Mouse (Mus musculus): ENCODE measurements around the gene Phkg1. TPM values are rescaled to one million over a fixed set of nuclear protein-coding genes. Genes with fewer than 3 reads are reported as not detected.
"Not testable (repeated sequence)": the region's sequence is repeated elsewhere in the genome, so short reads cannot be mapped to it uniquely, and the experiment has no call there.

Gene Phkg1
- total RNA-seq, 2 experiments from 2014 or later, result 199 to 205 TPM

DNA sequence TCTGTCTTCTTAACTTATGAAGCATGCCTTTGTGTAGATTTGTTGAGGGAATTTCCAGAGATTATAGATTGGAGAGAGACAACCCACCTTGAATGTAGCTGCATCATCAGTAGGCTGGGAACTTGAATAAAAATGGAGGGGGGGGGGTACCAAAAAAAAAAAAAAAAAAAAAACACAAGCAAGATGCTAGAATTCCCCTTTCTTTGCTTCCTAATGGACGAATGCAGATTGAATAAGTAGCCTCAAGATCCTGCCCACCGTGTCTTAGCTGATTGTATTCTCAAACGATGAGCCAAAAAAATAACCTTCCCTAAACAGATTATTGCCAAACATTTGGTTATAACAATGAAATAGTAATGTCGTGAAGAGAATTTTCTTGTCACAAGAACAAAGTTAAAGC, 9.4 kb upstream of the Phkg1 start:
- no peak for DNase-seq

DNA sequence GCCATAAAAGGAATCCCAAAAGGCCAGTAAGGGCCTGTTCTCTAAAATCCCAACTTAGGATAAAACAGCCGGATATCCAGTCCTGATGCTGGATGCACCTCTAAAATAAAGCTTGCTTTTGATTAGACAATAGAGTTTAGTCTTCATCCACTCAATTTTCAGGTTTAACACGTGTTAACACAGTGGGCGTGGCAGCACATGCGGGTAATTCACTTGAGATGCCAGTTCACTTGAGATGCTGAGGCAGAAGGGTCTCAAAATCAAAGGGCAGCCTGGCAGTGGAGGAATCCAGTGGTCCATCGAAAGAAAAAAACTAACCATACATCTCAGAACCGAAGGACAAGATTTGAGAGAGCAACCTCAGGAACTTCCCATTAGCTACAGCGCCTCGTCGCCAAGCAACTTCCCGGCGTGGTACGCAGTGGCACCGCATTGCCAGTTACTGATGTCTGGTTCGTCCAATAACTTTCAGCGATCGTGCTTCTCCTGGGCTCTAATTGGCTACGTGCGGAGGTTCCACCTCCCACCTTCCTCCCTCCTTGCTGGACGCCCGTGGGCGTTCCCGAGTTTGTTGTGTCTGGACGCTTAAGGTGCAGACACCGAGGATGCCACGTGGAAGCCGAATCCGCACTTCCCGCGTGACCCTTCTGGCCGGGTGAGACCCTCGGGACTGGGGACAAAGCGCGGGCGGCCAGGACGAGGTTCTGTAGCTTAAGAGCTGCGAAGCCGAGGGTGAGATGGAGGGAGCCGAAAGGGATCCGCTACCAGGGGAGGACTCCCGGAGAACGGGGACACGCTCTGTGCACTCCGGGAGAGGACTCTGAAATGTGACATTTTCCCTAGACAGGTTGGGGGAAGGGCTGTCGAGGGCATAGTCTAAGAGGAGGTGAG, 2.9 kb downstream of the Phkg1 start, which contains the start of gene Zbed5:
Gene Zbed5 (plus strand): TSS at position 526 of the 891 bp plus-strand sequence.
- DNase-seq, result peak; percentile 71

DNA sequence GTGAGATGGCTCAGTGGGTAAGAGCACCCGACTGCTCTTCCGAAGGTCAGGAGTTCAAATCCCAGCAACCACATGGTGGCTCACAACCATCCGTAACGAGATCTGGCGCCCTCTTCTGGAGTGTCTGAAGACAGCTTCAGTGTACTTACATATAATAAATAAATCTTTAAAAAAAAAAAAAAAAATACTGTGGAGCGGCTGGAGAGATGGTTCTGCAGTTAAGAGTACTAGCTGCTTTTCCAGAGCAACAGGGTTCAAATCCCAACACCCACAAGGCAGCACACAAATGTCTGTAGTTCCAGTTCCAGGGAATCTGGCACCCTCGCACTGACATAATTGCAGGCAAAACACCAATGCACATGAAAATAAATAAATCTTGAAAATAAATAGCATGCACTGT, 8.0 kb downstream of the Phkg1 start:
- DNase-seq, result not testable (repeated sequence)

DNA sequence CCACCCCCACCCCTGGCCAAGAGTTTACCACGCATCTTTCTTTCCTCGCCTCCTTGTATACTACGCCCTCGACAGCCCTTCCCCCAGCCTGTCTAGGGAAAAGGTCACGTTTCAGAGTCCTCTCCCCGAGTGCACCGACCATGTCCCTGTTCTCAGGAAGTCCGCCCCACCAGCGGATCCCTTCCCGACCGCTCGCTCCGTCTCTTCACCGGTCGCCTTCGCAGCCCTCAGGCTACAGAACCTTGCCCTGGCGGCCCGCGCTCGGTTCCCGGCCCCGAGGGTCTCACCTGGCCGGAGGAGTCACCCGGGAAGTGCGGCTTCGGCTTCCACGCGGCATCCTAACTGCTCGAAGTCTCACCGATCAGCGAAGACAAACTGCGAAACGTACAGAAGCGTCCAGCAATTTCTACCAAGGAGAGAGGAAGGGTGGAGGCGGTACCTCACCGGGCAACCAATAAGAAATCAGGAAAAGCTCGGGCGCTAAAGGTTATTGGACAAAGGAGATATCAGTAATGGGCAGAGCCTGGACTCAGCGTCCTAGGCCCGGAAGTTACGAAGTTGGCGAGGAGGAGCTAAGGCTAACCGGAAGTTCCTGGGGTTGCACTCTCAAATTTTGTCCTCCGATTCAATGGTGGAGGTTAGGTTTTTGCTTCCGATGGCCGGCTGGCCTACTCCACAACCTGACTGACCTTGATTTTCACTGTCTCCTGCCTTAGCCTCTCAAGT, 11.3 kb downstream of the Phkg1 start, which contains the start of gene Chchd2:
Gene Chchd2 (minus strand): TSS at position 560 of the 726 bp plus-strand sequence.
- DNase-seq, result peak; percentile 80

DNA sequence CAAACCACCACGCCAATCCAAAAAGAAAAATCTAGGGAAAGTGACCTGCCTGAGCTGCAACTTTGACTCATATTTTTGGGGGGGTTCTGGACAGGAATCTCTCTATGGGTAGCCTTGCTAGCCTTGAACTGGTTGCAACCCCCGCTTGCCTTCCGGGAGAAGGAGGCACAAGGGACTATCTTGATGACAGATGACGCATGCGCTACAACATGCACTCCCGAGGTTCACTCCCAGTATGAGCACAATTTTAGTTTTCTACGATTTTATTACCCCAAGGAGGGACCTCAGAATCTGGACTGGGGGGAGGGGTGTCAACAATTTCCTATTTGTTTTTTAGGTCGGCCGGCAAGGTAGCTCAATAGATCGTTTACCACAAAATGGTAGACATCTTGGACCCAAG, 12.1 kb downstream of the Phkg1 start:
- no peak for DNase-seq

DNA sequence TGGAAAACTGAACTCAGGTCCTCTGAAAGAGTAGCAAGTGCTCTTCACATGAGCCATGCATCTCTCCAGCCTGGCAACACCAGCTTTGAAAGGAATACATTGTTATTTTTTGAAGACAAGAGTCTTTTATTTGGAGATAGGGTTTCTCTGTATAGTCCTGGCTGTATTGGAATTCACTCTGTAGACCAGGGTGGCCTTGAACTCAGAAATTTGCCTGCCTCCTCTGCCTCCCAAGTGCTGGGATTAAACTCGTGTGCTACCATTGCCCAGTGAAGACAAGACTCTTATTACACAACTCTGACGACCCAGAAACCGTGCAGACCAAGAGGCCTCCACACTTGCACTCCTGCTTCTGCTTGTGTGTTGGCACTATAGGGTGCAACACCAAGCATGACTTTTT, 18.5 kb downstream of the Phkg1 start:
- no peak for DNase-seq

DNA sequence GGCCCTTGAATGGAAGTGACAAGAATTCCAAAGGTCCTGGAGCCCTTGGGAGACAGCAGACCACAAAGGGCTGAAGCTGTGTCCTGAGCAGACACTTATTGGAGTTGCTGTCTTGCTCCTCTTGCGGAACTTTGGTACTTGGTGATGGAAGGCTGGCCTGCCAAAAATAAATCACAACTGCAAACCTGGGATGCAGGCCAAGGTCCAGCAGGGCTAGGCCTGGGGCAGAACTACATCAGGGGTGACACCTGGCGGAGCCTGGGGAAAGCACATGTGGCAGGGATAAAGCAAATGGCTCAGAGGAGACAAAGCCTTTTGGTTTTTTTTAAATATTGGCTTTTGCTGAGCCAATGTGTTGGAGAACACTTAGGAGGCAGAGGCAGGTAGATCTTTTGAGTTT, 19.4 kb downstream of the Phkg1 start:
- DNase-seq, result peak; percentile 81

DNA sequence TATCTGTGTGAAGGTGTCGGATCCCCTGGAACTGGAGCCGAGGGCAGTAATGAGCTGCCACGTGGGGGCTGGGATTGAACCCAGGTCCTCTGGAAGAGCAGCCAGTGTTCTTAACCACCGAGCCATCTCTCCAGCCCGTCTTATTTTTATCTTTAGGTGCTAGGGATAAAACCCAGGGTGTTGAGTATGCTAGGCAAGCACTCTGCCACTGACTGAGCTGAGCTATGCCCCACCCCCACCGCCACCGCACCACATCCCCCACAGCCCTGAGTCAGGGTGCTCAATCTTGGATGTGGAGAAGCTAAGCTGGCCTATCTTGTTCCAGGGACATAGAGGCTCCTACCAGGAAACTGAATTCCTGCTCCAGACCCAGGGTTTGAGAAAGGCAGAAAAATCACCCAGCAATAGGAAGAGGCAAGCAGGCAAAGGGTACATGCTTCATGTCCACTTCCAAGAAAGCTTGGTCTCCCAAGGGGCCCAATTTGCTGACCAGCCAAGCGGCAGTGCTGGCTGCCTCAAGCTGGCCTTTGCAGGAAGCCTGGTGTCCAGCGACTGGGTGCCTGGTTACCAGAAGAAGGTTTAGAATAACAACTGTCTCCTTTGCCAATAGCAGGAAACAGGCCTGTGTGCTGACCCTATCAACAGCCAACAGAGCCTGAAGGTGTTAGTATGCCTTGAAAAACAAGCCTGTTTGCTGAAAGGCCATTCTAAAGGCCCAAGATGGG, 20.5 kb downstream of the Phkg1 start:
- peak; percentile 25 for DNase-seq

DNA sequence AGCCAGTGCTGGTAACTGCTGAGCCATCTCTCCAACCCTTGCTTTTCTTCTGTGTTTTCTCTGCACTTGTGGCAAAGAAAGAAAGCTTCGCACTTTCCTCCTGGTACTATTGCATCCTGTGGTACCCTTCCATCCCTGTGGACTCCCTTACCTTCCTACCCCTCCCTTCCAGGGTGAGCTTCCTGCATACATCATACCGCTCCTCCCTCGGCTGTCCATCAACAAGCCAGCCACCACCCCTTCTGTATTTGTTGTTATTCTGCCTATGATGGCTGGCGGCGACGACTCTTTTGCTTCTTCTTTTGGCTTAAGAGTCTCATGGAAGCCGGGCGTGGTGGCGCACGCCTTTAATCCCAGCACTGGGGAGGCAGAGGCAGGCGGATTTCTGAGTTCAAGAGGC, 23.3 kb downstream of the Phkg1 start:
- DNase-seq, result no peak

DNA sequence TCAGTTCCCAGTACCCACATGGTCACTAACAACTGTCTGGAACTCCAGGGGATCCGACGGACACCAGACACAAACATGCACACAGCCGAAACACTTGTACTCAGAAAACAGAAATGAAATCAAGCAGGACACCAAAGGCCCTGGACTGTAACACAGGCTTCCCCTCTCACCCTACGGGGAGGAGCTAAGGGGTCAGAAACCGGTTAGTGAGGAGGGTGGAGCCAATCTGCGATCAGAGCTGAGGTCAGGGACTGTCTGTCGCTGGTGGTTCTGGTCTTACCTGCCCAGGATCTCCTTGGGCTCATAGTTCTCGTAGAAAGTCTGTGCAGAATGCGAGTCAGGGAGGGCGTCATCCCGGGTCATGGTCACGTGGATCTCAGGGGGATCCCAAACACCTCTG, 24.4 kb downstream of the Phkg1 start:
- DNase-seq, result no peak

DNA sequence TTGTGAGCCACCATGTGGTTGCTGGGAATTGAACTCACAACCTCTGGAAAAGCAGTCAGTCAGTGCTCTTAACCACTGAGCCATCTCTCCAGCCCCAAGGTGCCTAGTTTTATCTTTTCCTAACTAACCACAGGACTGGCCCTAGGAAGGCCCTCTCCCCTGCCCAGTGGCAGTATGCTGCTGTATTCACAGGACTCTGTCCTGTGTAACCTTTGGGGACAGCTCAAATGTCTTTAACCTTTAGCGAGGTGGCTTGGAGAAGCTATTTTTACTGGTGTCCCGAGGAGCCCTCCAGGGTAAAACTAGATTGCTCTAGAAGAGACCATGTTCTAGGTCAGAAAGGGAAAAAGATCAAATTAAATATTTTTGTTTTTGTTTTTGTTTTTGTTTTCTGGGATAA, 27.1 kb downstream of the Phkg1 start:
- DNase-seq, result no peak

DNA sequence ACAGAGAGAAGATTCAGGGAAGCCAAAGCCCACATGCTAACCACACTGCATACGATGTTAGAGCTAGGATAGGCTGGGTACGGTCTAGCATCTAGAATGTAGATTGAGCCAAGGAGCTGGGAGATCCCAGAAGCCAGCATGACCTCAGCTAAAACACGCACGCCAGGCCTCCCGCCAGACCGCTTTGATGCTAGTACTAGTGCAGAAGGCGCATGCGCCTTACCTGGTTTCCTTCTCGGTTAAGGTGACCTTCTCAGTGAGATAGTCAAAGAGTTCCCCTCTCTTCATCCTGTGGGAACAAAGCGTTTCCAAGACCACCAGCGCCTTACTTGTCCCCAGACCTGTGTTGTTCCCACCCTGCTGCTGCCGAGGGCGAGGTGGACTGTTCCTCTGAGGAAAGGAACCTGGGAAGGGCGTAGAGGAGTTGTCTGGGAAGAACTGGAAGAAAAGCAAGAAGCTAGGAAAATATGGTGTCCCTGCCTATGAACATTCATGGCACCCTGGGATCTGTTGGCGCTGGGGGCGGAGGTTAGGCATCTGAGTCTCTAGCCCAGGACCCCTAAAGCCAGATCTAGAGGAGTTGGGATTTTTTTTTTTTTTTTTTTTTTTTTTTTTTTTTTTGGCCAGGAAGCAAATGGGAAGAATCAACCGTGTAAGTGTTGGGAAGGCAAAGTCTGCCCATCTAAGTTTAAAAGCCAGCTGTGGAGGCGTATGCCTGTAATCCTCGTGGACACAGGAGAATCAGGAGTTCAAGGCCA, 28.9 kb downstream of the Phkg1 start:
- no peak for DNase-seq

DNA sequence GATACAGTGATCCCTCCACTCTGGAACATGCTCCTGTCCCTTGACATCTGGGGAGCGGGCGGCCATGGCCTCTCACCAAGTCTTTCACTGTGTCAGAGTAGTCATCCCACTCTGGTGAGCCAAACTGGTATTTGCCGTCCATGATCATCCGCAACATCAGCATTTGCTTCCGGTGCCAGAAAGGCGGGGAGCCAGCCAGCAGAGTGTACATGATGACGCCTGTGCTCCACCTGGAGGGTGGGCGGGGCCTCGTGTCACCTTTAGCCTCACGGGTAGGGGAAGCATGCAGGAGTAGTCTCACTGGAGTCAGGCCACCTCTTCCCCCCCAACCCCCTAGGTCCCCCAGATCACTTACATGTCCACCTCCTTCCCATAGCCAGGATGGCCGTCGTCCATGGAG, 32.5 kb downstream of the Phkg1 start:
- no peak for DNase-seq

DNA sequence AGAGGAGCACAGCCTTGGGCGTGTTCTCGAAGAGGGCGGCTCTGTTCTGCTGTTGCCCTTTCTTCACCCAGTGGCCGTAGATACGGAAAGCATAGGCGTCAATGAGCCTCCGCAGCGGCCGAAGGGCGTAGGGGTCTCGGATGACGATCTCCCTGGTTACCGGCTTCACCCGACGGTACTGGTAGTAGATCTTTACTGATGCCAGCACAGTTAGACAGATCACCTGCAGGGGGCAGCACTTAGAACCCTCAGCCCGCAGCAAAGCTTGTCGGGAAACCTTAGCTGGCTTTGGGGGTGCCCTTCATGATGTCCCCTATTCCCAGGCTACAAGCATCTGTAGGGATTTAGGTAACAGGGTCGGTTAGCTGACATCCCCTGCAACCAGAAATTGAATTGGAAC, 33.9 kb downstream of the Phkg1 start:
- peak; percentile 62 for DNase-seq

DNA sequence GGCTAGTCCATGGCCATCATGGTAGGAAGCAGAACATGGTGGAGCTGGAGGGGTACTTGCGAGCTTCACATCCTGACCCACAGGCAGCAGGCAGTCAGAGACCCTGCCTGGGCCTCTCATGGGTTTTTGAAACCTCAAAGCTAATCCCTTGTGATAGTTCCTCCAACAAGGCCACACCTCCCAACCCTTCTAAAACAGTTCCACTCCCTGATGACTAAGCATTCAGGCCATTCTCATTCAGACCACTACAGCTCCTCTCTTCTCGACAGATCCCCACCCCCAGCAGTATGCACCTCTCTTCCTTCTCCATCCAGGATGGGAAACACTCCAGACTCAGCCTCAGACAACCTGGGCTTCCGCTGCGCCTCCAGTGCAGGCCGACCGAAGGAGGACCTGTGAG, 36.0 kb downstream of the Phkg1 start:
- DNase-seq, result no peak

DNA sequence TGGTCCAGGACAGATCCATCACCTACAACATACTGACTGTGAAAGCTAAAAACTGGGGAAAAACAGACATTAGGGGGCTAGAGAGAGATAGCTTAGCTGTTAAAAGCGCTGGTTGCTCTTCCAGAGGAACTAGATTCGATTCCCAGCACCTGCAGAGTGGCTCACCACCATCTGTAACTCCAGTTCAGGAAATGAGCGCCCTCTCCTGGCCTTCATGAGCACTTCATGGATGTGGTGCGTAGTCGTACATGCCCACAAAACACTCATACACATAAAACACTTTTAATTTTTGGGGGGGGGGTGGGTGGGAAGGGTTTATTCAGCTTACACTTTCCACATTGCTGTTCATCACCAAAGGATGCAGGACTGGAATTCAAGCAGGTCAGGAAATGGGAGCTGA, 41.9 kb downstream of the Phkg1 start:
- DNase-seq, result no peak

DNA sequence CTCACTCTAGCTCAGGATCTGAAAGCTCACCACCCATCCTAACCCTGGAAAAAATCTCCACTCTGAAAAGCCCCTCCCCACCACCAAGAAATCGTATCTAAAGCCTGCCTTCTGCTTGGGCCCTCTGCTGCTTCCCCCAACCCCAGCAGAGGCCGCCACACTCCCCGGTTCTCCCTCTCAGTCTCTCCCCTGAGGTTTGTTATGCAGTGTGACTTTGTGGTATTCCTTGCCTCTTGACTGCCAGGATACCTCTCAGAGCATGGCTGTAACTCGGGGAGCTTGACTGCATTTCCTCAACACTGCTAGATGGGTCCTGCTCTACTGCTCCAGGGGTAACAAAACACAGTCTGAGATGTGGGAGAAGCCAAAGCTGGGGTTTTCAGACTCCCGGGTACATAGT, 43.2 kb downstream of the Phkg1 start:
- no peak for DNase-seq

DNA sequence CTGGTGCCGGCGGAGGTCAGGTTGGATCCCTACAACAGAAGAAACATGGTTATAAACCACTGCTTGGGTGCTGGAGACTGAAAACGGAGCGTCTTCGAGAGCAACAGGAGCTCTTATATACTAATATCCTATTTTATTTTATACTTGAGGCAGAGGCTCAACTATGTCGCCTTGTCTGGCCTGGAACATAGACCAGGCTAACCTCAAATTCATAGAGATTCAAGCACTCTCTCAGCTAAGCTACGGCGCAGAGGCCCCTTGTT, 50.9 kb downstream of the Phkg1 start:
- DNase-seq, result no peak

DNA sequence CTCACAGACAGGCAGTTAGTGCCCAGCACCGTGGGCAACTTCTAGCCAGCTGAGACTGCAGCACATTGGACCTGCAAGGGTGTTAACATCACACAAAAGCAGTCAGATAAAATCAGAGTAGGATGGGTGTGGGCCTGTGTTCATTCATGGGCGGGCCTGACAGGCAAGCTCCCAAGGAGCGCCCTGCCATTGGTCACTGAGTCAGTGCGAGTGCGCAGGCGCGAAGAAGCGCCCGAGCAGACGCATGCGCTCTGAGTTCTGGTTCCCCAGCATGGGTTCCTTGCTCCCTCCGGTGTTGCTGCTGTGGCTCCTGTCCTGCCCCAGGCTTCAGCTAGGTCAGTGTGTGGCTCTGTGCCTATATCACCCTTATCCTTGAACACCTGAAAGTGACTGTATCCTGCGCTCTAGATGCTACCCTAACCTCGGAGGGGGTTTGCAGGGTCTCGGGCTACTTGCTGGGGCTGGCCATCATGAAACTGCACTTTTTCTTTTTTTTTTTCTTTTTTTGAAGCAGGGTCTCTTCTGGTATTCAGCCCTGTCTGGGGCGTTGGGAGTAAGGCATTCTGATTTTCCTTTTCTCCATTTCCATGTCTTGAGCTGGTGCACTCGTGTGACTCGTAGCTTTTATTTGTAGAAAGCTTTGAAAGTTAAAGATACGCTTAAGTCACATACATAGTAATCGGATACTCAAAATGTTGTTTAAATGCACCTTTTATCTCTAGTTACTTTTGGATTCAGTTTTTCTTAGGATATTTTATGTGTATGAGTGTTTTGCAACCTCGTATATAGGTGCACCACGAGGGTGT, 51.4 kb downstream of the Phkg1 start, which contains the start of gene Sumf2:
Gene Sumf2 (plus strand): TSS at position 235 of the 806 bp plus-strand sequence.
- DNase-seq, result peak; percentile 97

DNA sequence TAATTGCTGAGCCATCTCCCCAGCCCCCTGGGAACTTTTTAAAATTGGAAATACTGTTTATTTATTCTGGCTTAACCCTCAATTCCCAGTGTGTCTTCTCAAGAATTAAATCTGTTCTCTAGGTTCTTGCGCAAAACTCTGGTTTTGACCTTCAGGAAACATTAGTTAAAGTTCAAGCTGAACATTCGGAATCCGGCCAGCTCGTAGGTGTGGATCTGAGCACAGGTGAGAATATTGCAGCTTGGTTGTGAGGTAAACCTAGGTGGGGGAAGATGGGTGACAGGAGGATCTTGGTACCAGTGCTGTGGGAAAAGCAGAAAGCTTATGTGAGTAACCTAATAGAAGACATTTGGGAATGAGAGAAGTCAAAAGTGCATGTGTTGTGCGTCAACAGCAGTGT, 53.5 kb downstream of the Phkg1 start:
- DNase-seq, result no peak

Data from gastrocnemius, postnatal 10 days (tissue).